Mouse (Mus musculus) adrenal gland, adult 18-20 months (tissue): ENCODE data around the gene Fastkd5. TPM values are rescaled to one million over a fixed set of nuclear protein-coding genes. Genes with fewer than 3 reads are reported as not detected.
"Not testable (repeated sequence)": the region's sequence is repeated elsewhere in the genome, so short reads cannot be mapped to it uniquely, and the experiment has no call there.

Source experiments
- DNase-seq, 2 experiments: peaks; one replicate each; pipeline ENCODE4 v3.0.0; 2021 to 2022; ENCODE audit warnings: low spot score in 2 of 2
- total RNA-seq, 2 experiments: library from RNA; stranded (reverse); gene quantifications; 1 replicate in 1 of 2; 2 replicates in 1 of 2; pipeline ENCODE4 v1.2.3; 2021

Fastkd5 gene
- total RNA-seq, 2 experiments from 2014 or later, result 13.8 to 14.6 TPM

DNA sequence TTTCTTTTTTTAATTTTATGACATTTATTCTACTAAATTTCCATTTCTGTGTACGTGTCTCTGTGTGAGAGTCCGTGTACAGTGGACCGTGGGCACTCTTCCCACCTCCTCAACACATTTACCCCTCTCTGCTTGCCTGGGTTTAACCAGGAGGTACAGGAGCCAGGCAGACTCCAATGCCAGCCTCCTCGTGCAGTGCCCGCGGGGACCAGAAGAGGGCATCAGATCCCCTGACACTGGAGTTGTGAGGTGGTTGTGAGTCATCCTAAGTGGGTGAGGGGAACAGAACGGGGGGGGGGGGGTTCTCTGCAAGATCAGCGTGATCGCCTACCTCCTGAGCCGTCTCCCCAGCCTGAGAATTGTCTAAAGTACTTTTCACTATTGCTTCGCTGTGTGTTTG is 51.7 kb downstream of the Fastkd5 start:
- peak; percentile 74 to 78 for DNase-seq

DNA sequence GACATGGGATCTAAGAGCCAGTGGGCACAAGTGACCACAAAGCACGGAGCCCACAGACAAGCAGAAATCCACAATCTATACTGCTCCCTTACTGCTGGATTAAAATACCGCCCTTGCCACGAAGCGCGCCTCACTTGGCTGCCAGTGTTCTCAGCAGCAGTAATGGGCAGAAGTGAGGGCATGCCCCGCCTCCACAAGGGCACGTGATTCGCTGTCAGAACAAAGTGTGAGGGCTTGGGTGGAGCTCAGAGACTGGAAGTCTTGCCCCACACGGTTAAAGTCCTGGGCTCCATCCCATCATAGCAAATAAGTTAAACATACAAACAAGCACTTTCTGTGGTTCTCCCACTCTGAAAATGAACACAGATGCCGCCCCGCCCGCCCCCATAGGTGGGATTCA is 52.2 kb downstream of the Fastkd5 start:
- DNase-seq, result peak; percentile 32 to 39

DNA sequence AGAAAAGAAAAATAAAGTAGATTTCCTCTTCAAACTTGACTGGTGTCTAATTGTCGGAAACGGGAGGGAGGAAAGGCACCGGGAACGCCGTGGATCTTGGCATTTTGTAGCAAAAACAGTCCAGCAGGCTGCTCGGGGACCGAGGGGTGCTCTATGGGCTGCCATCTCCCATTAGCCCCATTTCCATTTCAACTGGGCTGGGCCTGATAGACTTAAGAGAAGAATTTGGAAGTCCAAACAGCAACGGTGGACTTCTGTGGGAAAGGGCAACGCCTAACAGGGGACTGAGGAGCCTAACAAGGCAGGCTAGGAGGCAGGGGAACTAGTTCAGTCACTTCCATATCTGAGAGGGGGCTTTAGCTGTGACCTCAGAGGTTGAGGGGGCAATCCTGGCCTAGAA is 52.8 kb downstream of the Fastkd5 start:
- DNase-seq, result no peak

DNA sequence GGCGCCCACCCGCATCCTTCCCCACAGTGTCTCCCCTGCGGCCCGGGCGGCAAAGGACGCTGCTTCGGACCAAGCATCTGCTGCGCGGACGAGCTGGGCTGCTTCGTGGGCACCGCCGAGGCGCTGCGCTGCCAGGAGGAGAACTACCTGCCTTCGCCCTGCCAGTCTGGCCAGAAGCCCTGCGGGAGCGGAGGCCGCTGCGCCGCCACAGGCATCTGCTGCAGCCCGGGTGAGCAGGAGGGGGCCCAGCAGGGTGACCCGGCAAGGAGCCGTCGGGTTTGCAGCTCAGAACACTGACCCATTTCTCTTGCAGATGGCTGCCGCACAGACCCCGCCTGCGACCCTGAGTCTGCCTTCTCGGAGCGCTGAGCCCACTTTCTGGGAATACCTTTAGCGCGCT is 53.3 kb downstream of the Fastkd5 start:
- DNase-seq, result not testable (repeated sequence)

DNA sequence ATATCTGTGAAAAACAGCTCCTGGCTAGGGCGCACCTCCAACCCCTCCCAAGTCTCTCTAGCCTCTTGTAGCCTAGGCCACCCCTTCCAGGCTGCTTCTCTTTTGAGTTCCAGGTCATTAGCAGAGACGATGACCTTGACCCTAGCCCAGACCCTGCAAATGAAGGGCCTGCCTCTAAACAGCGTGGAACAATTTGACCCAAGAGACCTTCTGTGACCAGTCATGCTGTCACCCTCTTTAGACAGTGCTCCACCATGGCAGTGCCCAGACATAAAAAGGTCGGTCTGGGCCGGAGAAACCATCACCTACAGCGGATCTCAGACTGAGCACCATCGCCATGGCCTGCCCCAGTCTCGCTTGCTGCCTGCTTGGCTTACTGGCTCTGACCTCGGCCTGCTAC is 54.0 kb downstream of the Fastkd5 start, which contains the start of gene Oxt:
Oxt (plus strand) TSS at position 301 of the 400 bp plus-strand sequence.
- DNase-seq, result no peak

DNA sequence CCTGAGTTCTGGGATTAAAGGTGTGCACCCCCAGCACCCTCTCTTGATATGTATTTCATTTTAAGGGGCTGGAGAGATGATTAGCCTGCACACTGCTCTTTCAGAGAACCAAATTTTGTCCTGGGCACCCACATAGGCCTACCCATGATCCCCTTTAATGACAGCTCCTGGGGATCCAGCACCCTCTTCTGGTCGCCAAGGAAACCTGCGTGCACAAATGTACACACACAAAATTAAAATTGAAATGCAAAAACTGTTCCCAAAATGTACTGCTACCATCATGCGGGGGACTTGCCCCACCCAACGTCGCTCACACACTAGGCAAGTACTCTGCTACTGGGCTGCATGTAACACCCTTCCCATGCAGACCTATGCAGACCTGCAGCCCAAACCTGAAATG is 54.9 kb downstream of the Fastkd5 start:
- no peak for DNase-seq

DNA sequence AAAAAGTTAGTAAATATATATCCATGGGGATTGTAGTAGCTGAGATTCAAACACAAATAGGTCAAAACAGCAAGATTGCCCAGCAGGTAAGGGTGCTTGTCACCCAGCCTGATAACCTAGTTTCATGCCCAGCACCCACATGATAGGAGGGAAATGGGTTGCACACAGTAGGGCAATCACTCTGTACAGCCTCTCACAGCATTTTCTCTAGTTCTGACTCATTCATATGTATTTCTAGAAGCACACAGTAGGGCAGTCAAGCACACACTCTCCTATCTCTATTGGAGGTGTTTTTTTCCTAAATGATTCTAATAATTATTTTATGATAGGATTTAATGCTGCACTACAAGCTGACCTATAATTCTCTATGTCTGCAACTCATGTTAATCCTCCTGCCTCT is 59.9 kb downstream of the Fastkd5 start:
- no peak for DNase-seq

DNA sequence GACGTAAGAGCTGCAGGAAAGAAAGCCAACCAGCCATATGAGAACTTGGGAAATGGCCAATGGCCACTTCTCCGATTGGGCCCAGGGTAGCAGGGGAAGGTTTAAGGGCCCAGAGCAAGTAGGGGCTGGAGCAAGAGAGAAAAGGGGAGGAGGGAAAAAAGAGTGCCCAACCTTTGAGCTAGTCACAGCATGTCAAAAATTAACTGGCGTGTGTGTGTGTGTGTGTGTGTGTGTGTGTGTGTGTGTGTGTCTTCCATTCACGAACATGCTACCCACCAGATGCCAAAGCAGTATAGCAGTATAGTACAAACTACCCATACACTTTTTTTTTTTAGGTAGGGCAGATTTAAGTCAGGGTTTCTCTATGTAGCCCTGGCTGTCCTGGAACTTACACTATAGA is 60.9 kb downstream of the Fastkd5 start:
- DNase-seq, result no peak

DNA sequence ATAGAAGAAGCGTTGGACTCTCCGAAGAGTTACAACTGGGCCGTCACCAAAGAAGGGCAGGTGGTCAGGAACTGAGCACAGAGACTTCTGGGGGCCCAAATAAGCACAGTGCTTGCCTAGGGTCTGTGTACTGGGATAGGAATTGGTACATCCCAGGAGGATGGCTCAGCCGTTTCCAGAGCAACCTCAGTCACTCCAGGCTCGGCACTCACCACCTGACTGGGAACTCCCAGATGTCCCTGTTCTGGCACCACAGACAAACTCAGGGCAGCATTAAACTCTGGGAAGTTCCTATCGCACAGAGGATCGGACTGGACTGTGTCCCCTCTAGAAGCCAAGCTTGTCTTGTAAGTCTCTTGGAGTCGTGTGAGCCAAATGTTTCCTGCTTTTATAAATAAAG is 64.8 kb downstream of the Fastkd5 start:
- DNase-seq, result no peak

DNA sequence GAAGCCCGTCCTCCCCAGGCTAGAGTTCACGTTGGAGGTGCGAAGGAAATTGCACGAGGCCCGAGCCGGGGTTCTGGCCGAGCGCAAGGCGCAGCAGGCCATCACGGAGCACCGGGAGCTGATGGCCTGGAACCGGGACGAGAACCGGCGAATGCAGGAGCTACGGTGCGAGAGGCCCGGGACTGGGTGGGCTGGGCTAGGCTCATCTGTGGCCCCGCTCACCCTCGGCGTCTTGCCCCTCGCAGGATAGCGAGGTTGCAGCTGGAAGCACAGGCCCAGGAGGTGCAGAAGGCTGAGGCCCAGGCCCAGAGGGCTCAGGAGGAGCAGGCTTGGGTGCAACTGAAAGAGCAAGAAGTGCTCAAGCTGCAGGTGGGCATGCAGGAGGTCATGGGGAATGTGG is 65.8 kb downstream of the Fastkd5 start:
- DNase-seq, result peak in 1 of 2 experiments; percentile 34

Other genes with a start within 250 kb of the Fastkd5 start
- gene Cpxm1, start 232.5 kb downstream of the Fastkd5 start, total RNA-seq, result 1 to 10 TPM; 6.3 to 6.4 TPM
- not detected for gene Gm28372, start 224.8 kb downstream of the Fastkd5 start, total RNA-seq
- gene 1700020A23Rik, start 224.8 kb downstream of the Fastkd5 start, total RNA-seq, result not detected
- gene Tmem239, start 223.5 kb downstream of the Fastkd5 start, total RNA-seq, result not detected
- gene Vps16, start 205.7 kb downstream of the Fastkd5 start, total RNA-seq, result 10 to 100 TPM; 47.9 to 71.8 TPM
- 10 to 100 TPM; 14.8 to 18.7 TPM for gene Pced1a, start 205.3 kb downstream of the Fastkd5 start, total RNA-seq
- gene Ptpra, start 179.7 kb downstream of the Fastkd5 start, total RNA-seq, result 100 to 1,000 TPM; 105 to 131 TPM
- gene Mrps26, start 66.3 kb downstream of the Fastkd5 start, total RNA-seq, result 10 to 100 TPM; 52.4 to 62.2 TPM
- gene Oxt, start 53.9 kb downstream of the Fastkd5 start, total RNA-seq, result not detected
- gene Avp, start 47.5 kb downstream of the Fastkd5 start, total RNA-seq, result not detected
- 1 to 10 TPM; 5.9 to 6.9 TPM for gene Ubox5, start within 50 bp of the Fastkd5 start, total RNA-seq
- 10 to 100 TPM; 12.7 to 17.7 TPM for gene Lzts3, start 12.8 kb upstream of the Fastkd5 start, total RNA-seq
- 100 to 1,000 TPM; 219 to 239 TPM for gene Ddrgk1, start 34.6 kb upstream of the Fastkd5 start, total RNA-seq
- 10 to 100 TPM; 27.3 to 27.4 TPM for gene Itpa, start 37.6 kb upstream of the Fastkd5 start, total RNA-seq
- gene Slc4a11, start 67.5 kb upstream of the Fastkd5 start, total RNA-seq, result 1 to 10 TPM; 2.0 to 5.3 TPM